Mouse (Mus musculus): ENCODE measurements around the gene Sctr. TPM values are rescaled to one million over a fixed set of nuclear protein-coding genes. Genes with fewer than 3 reads are reported as not detected.

Gene Sctr
- total RNA-seq, 2 experiments from 2014 or later: 0.81 to 1.0 TPM

DNA sequence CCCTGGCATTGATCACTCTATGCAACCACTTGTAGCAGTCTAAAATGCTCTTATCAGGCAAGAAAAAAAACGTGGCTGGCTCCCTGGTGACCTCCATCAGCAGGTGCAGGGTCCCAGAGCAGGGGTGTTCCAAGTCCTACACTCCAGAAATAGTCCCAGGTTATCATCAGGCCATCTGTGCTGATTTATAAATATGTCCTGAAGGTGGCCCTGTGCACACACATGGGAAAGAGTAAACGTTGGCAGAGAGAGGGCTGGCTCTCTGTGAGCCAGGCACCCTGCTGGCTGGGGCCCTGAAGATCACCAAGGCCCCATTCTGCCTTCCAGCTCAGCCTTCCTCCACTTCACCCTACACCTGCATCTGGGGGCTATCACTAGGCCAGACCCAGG is 18.4 kb downstream of the Sctr start:
- DNase-seq (ENCODE audit: low spot score in 2 of 2): no peak

GRCm38 (mm10) chr1:120027693-120028092 is 21.0 kb downstream of the Sctr start:
- no peak for DNase-seq (ENCODE audit: low spot score in 2 of 2)

DNA sequence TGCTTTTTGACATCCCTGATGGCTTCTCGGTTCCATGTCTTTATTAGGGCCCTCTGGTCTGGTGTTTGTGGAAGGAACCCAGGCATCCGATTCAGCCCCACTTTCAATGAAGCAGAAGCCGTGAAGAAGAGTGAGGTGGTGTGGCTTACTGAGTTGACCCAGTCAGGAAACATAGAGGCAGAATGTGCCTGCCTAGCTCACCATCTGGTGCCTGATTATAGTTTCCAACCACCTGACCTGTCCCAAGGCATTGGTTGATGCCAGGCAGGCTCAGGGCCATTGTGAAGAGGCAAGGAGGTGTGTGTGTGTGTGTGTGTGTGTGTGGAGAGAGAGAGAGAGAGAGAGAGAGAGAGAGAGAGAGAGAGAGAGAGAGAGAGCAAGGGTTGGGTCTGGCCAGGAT is 23.8 kb downstream of the Sctr start:
- no peak for DNase-seq (ENCODE audit: low spot score in 2 of 2)

- DNase-seq (ENCODE audit: low spot score in 2 of 2): peak; percentile 40 to 75
These were observed 26.2 kb downstream of the Sctr start for GRCm38 (mm10) chr1:120032804-120033468.

DNA sequence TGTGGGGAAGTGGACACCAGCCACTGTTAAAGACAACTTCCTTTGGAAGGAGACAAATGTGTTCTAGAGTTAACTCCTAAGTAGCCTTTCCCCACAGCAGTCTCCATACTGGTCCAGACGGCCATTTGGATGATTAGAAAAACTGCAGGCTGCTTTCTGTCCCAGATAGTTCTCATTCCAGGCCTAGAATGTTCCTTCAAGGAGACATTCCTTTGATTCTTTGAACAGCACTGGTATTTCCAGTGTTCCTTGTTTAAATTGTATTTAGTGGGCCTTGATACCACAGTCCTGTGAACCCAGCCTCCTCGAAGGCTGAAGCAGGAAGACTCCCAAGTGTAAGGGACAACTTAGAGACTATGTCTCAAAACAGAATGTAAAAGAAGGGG is 26.8 kb downstream of the Sctr start:
- DNase-seq (ENCODE audit: low spot score in 2 of 2): no peak

- no peak for DNase-seq (ENCODE audit: low spot score in 2 of 2)
These were observed 28.1 kb downstream of the Sctr start for GRCm38 (mm10) chr1:120034793-120035192.

DNA sequence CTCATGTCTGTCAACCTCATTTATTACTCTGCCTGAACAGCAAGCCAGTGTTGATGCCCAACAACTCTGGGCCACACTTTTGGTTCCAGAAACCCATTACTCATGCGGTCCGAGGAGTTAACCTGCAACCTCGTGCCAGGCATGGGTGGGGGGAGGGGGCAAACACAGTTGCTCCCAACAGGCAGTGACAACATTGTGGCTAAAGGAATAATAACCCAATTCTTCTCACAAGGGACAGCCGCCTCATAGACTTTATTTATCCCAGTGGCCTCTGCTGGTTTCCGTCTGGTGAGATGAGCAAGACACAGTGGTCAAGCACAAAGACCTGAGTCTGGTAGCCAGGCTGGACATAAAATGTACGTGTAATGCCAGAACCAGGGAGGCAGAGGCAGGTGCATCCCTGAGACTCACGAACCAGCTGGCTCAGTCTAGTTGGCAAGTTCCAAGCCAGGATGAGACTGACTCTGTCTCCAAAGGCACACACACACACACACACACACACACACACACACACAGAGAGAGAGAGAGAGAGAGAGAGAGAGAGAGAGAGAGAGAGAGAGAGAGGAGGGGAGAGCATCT is 28.9 kb downstream of the Sctr start:
- DNase-seq (ENCODE audit: low spot score in 2 of 2): no peak

DNA sequence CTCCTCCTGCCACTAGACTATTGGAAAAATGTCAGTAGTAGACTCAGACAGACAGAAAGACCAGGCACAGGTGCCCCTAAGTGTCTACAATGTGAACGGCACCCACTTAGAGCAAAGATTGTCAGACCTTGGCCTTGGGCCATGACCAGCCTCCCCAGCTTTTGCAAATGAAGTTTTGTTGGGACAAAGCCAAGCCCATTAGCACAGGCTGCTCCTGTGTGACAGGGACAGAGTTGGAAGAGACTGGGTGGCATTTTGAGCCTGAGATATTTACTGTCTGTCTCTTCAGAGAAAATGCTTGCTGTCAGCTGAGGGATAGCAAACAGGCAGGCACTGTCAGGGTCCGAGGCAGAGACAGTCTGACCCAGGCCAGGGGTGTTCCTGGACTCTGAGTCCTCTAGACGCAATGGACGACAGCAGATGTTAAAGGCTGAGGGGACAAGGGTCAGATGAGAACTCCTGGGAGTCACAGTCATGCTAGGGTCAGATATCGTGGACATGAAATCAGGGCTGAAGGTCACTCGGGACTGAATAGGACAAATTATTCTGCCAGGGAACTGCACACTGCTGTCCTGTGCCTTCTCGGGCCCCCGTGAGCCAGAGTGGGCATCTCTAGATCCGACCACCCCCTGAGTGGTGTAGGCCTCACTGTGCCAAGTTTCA is 30.5 kb downstream of the Sctr start:
- DNase-seq (ENCODE audit: low spot score in 2 of 2): peak in 1 of 2 experiments; percentile 30

- no peak for DNase-seq (ENCODE audit: low spot score in 2 of 2)
These were observed 31.9 kb downstream of the Sctr start for GRCm38 (mm10) chr1:120038594-120038993.

- DNase-seq (ENCODE audit: low spot score in 2 of 2): no peak
These were observed 35.7 kb downstream of the Sctr start for GRCm38 (mm10) chr1:120042421-120042820.

DNA sequence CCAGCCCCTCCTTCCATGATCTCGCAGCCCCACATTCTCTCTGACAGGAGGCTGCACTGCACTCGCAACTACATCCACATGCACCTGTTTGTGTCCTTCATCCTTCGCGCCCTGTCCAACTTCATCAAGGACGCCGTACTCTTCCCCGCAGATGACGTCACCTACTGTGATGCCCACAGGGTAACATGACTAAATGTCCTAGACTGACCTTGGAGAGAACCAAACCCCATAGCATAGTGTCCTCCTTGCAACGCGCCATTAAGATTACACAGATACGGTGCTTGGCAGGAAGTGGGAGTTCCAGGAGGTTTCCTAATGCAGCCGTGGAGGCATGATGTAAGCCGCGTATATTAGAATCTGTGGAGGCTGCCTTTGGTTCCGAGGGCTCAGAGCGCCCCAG is 37.9 kb downstream of the Sctr start:
- DNase-seq (ENCODE audit: low spot score in 2 of 2): no peak

DNA sequence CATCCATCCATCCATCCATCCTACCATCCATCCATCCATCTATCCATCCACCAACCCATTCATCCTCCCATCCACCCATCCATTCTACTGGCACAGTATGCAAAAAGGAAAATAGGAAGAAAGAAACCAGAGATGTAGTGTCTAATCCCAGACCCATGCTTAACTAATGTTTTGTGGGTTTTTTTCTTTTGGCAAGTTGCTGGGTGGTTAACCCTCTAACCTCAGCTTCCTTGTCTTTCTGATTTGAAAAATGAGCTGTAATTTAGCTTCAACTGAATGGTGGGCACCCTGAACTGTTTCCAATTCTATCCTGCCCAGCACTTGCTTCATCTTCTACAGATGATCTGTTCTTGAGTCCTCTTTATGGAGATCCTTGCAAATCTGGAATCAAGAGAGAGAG is 40.6 kb downstream of the Sctr start:
- no peak for DNase-seq (ENCODE audit: low spot score in 2 of 2)

- DNase-seq (ENCODE audit: low spot score in 2 of 2): no peak
These were observed 44.4 kb downstream of the Sctr start for GRCm38 (mm10) chr1:120051070-120051469.

- no peak for DNase-seq (ENCODE audit: low spot score in 2 of 2)
These were observed 48.3 kb downstream of the Sctr start for GRCm38 (mm10) chr1:120054997-120055396.

GRCm38 (mm10) chr1:120055475-120055874 is 48.8 kb downstream of the Sctr start:
- no peak for DNase-seq (ENCODE audit: low spot score in 2 of 2)

DNA sequence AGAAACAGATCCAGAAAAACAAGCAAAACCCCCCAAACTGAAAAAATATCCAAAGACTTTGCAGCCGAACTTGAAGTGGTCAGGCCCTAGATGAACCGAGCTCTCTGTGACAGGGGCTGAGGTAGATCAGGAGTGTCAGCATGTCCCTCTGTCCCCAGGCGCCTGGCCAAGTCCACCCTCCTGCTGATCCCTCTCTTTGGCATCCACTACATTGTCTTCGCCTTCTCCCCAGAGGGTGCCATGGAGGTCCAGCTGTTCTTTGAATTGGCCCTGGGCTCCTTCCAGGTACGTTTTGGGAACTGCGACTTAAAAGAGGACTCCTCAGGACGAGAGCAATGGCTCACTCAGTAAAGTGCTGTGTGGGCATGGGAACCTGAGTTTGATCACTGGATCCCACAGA is 49.5 kb downstream of the Sctr start:
- DNase-seq (ENCODE audit: low spot score in 2 of 2): no peak

DNA sequence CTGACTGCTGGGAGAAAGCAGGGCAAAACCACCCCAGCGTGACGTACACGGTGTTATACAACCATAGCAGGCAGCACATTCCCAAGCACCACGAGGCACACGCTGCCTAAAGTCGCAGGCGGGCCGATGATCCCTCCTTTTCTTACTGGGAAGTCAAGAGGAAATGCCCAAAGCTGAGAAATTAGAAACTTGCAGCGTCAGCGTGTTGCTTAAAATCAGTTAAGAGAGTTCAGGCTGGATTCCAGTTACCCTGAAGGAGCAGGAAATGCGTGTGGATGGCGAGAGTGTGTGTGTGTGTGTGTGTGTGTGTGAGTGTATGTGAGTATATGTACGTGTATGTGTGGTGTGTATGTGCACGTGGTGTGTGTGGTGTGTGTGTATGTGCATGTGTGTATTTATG is 50.4 kb downstream of the Sctr start:
- DNase-seq (ENCODE audit: low spot score in 2 of 2): no peak

DNA sequence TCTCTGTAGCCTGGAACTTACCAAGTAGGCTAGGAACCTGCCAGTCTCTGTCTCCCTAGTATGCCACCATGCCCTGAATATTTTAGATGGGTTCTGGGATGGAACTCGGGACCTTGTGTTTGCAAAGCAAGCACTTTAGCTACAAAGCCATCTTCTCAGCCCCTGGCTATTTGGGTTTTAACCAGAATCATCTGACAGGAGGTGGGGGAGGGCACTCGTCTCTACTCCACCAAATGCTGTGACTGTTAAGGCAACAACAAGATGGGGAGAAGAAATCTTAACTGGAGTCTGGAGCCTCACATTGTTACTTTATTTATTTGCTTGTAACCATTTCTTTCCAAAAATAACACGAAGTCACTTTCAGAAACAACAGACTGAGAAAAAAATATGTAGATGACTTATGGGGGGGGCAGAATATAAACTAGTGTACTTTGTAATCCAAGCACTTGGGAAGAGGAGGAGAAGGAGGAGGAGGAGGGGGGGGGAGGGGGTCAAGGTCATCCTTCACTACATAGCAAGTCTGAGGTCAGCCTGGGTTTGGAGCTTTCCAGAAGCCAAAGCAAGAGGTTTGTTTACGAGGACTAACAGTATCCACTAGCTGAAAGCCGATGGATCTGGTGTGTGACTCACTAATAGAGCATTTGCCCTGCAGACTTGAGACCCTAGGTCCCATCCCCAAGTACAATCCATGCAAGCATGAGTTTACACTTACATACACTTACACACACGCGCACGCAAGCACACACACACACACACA is 51.2 kb downstream of the Sctr start:
- DNase-seq (ENCODE audit: low spot score in 2 of 2): no peak

DNA sequence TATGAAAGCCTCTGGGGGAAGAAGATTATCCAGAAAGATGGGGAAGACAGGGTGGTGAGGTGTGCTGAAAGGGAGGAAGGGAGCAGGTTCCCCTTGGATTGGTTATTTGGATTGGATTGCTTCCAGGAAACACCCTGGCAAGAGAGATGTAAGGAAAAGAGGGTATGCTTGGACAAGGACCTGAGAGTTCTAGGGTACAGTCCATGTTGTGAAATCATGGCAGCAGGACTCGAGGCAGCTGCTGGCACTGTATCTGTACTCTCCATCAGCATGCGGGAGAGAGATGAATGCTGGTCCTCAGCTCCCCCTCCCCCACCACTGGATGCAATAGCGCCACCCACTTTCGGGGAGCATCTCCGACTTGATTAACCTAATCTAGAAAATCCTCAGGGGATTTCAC is 54.0 kb downstream of the Sctr start:
- no peak for DNase-seq (ENCODE audit: low spot score in 2 of 2)

GRCm38 (mm10) chr1:120062231-120062630 is 55.5 kb downstream of the Sctr start:
- no peak for DNase-seq (ENCODE audit: low spot score in 2 of 2)

DNA sequence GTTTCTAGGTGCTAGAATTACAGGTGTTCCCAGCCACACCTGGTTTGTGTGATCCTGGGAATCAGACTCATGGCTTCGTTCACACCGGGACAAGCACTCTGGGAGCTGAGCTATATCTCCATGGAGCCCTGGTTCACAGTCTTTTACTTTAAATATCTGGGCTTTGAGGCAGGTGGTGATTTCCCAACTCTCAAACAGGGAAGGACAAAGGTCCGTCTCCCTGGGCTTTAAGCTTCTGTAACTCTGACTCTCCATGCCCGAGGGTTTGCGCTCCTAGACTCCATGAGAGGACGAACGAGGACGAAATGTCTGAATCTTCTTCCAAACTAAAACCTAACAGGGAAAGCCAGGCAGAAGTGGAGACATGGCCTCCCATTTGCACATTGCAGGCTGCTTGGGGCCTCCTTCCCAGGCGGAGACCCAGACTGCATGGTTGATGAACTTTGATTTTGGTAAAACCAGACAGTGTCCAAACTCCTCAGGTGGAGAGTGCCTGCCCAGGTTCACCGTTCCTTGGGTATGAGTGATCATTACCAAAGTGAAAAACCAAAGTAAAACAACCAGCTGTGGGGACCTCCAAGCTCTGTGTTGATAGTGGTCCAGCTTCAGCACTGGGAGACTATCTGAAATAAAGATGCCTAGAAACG is 57.5 kb downstream of the Sctr start:
- DNase-seq (ENCODE audit: low spot score in 2 of 2): no peak

DNA sequence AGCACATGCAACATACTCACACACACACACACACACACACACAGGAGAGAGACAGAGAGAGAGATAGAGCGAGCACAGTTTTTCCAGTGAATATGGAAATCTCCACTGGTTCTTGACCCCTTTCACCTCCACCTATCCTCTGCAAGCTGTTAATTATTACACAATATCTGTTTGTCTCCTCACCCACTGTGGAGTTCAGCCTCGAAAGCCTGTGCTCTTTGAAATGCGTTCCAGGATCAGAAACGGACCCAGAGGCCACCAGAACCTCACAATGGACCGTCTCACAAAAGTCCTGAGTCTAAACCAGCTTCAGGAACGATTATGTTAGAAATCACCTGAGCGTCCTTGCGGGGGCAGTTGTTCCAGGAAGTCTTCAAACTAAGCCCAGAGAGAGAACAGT is 59.5 kb downstream of the Sctr start:
- no peak for DNase-seq (ENCODE audit: low spot score in 2 of 2)

Measured in layer of hippocampus, adult 18-20 months (tissue).